Mouse (Mus musculus) activated CD4-positive, CD25-positive, alpha-beta regulatory T cell, adult 4 months (primary cell): ENCODE measurements at regions not wholly inside any gene's neighbourhood (a gene's known extent, or its start where the extent isn't known, plus 50 kb on each side); places are given as distances from the start of the nearest gene placed in this dataset.

Source experiments
- ATAC-seq: one replicate; pipeline ENCODE4 v1.8.0; 2017

- no peak for ATAC-seq
Observed at GRCm38 (mm10) chr5:64022633-64023323, 54.1 kb upstream of the Rell1 start.

- ATAC-seq = no peak
Observed at GRCm38 (mm10) chr5:64023324-64023650, 54.6 kb upstream of the Rell1 start.

GRCm38 (mm10) chr5:64024420-64024819, 55.7 kb upstream of the Rell1 start:
- ATAC-seq = peak; percentile 96

GRCm38 (mm10) chr5:64027733-64028132, 59.0 kb upstream of the Rell1 start:
- no peak for ATAC-seq

GRCm38 (mm10) chr5:64029622-64030145, 61.0 kb upstream of the Rell1 start:
- peak; percentile 87 for ATAC-seq

GRCm38 (mm10) chr5:64030281-64030960, 61.7 kb upstream of the Rell1 start:
- peak; percentile 53 for ATAC-seq

- ATAC-seq = no peak
Observed at GRCm38 (mm10) chr5:64038394-64038793, 54.4 kb upstream of the Pgm2 start.

- peak; percentile 83 for ATAC-seq
Observed at GRCm38 (mm10) chr5:64040676-64041075, 52.1 kb upstream of the Pgm2 start.
